Mouse (Mus musculus) lung, embryonic 16.5 days (tissue): ENCODE data around the gene Wdr83. TPM values are rescaled to one million over a fixed set of nuclear protein-coding genes. Genes with fewer than 3 reads are reported as not detected.

Experiments used
- ATAC-seq: fragments of 200-750 bp; cut with Nextera tagmentation; 2 replicates; pipeline ENCODE4 v1.8.0; 2017; ENCODE audit warnings: low read depth, mild to moderate bottlenecking, moderate library complexity
- H3K27ac ChIP-seq: fragments of 300-500 bp; sonication (generic); 2 replicates; pipeline ENCODE4 v1.5.1; 2014; ENCODE audit warnings: mild to moderate bottlenecking, control low read depth, low read length
- H3K27me3 ChIP-seq: fragments of 300-500 bp; sonication (generic); 2 replicates; pipeline ENCODE4 v1.6.1; 2014; ENCODE audit warnings: low read depth, low read length, mixed read lengths; ENCODE audit not compliant: control insufficient read depth, insufficient read depth
- H3K36me3 ChIP-seq: fragments of 300-500 bp; sonication (generic); 2 replicates; pipeline ENCODE4 v1.6.1; 2014; ENCODE audit warnings: low read length; ENCODE audit not compliant: control insufficient read depth, insufficient read depth
- H3K4me1 ChIP-seq: fragments of 300-500 bp; sonication (generic); replicated peaks from 2 replicates; pipeline ENCODE4 v1.6.1; 2014; ENCODE audit warnings: low read length, mixed read lengths; ENCODE audit not compliant: control insufficient read depth, insufficient read depth
- H3K4me2 ChIP-seq: fragments of 300-500 bp; sonication (generic); 2 replicates; pipeline ENCODE4 v1.6.1; 2014; ENCODE audit warnings: low read depth, low read length, control low read depth
- H3K4me3 ChIP-seq: fragments of 300-500 bp; sonication (generic); 2 replicates; pipeline ENCODE4 v1.5.1; 2014; ENCODE audit warnings: mild to moderate bottlenecking, low read length, control low read depth
- H3K9ac ChIP-seq: fragments of 300-500 bp; sonication (generic); 2 replicates; pipeline ENCODE4 v1.6.1; 2014; ENCODE audit warnings: low read length, control low read depth
- H3K9me3 ChIP-seq: fragments of 300-500 bp; sonication (generic); 2 replicates; pipeline ENCODE4 v1.6.1; 2016; ENCODE audit warnings: low read length; ENCODE audit not compliant: control insufficient read depth
- WGBS: fragments of 180-500 bp; shearing (Covaris S2); extraction: QIAGEN DNeasy Blood & Tissue Kit; methylation state at CpG from one replicate; pipeline ENCODE4 v1.1.7; 2014; 5-methylcytosine and 5-hydroxymethylcytosine counted together
- polyA plus RNA-seq: library from polyadenylated mRNA; unstranded; fragments of >200 nt; fragmentation: Nextera tagmentation; extraction: Ambion mirVana; gene quantifications from 2 replicates; pipeline ENCODE4 v1.2.1, GENCODE M21; 2015

Gene Wdr83
- polyA plus RNA-seq, 1 experiment from 2014 or later, result 45.8 TPM

DNA sequence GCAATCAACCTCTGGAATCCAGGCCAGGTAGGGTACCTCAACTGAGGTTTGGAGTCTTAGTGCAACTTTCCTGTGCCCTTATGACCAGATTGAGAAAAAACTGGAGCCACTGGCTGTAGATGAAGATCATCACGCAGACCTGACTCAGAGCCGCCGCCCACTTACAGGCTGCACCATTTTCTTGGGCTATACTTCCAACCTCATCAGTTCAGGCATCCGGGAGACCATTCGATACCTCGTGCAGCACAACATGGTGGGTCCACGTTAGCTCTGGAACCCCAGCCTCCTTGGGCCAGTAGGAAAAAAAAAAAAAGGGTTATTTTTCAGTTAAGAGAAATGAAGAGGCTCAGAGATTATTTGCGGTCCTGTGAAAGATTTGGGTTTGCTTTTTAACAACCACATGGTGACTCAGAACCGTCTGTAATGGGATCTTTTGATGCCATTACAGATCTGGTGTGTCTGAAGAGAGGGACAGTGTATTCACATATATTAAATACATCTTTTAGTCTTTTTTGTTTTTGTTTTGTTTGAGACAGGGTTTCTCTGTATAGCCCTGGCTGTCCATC is 8.7 kb downstream of the Wdr83 start:
- 0 out of 2 replicates have a peak, but pooled peaks have one; percentile 18 for ATAC-seq
- Histone ChIP-seq H3K36me3 (peaks cover 22% of the 10 kb centered on the region), H3K27ac (peak overlapping the region; percentile 98), H3K9me3 (no peaks in the 10 kb centered on the region), H3K27me3 (no peaks in the 10 kb centered on the region), H3K4me1 (peaks cover 12% of the 10 kb centered on the region), H3K4me3 (peak overlapping the region; percentile 99), H3K4me2 (peak overlapping the region; percentile 82), H3K9ac (peak overlapping the region; percentile 95)
- WGBS, result 37% methylated on average over 9 of the region's 9 CpGs

DNA sequence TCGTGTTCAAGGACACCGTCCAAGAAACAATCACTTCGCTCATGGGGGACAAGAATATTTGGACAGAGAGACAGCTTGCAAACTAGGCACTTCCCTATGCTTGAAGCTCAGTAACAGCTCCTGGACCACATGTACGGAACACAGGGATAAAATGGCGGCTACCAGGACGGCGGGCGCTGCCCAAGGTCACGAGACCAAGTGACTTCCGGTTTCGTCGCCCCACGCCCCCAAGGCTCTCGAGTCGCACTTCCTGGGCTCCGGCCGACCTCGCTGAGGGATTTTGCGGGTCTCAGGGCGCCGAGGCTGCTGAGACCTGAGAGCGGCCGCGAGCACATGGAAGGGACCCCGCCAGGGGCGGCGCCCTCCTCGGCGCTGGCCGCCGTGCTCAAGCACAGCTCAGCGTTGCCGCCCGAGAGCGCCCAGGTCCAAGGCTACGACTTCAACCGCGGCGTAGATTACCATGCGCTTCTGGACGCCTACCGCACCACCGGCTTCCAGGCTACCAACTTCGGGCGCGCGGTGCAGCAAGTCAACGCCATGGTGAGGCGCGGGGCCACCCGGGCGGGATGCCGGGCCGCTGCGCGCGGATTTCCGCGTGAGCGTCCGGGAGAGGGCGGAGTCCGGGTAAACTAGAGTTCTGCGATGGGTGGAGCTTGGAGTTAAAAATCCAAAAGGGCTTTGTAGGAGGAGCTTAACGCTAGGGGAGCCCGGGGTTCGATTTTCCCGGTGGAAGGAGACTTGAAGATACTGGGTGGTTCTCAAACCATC is 9.4 kb downstream of the Wdr83 start, which contains the start of gene Dhps:
Gene Dhps, plus strand, starts transcription at position 244 of the 768 bp plus-strand sequence.
- peak; percentile 95 for ATAC-seq
- Histone ChIP-seq H3K4me1 (peaks cover 12% of the 10 kb centered on the region), H3K4me2 (peak within 1 kb of the TSS; percentile 82), H3K4me3 (peak within 1 kb of the TSS; percentile 99), H3K9ac (peak within 1 kb of the TSS; percentile 95), H3K9me3 (no peaks in the 10 kb centered on the region), H3K27ac (peak within 1 kb of the TSS; percentile 98), H3K27me3 (no peaks in the 10 kb centered on the region), H3K36me3 (peaks cover 21% of the 10 kb centered on the region)
- under 1% methylated on average over 68 of the region's 68 CpGs for WGBS

DNA sequence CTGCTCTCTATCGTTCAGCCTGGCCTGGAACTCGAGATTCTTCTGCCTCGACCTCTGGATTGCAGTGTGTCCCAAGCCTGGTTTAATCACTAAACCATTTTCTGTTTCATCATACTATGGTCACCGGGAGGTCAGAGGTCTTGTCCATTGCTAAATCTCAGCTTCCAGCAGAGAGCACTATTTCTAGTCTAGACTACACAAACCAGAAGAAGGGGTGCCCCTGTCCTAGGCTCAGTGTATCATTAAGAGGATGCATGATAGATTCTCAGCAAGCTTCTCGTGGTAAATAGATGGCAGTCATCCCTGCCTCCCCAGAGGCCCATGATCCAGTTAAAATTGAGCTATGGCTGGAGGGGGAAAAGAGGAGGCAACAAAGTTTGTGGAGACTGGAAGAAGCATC is 10.1 kb downstream of the Wdr83 start:
- 64% methylated on average over 5 of the region's 5 CpGs for WGBS
- Histone ChIP-seq H3K4me1 (peaks cover 12% of the 10 kb centered on the region), H3K27me3 (no peaks in the 10 kb centered on the region), H3K4me2 (peak overlapping the region; percentile 82), H3K9ac (peak overlapping the region; percentile 95), H3K9me3 (no peaks in the 10 kb centered on the region), H3K27ac (peak overlapping the region; percentile 98), H3K4me3 (peak overlapping the region; percentile 99), H3K36me3 (peaks cover 15% of the 10 kb centered on the region)
- no peak for ATAC-seq

DNA sequence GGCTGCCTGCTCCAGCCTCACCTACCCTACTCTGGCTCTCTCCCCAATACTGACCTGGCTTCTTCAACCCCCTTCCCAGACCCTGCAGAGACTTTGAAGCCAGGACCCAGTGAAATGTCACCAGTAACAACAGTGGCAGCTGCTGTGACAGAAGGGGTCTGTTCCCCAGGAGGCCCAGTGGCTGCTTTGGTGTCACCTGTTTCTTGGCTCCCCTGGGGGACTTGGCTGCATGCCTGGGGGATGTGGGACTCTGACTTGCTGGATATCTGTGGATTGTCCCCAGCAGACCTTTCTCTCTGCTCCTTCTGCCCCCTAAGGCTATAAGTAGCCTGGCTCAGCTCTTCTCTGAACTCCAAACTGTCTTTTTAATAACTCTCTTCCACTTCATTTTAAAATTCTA is 13.1 kb downstream of the Wdr83 start, which contains the start of gene Gm5741:
Gene Gm5741, minus strand, starts transcription at position 1 of the 400 bp plus-strand sequence.
- H3K9ac ChIP-seq, result no peak within 1 kb of the TSS
- no peaks in the 10 kb centered on the region for H3K9me3 ChIP-seq
- peaks cover 12% of the 10 kb centered on the region for H3K4me1 ChIP-seq
- no peaks in the 10 kb centered on the region for H3K27me3 ChIP-seq
- no peak within 1 kb of the TSS for H3K4me2 ChIP-seq
- no peak for ATAC-seq
- H3K27ac ChIP-seq, result no peak within 1 kb of the TSS
- H3K4me3 ChIP-seq, result no peak within 1 kb of the TSS
- H3K36me3 ChIP-seq, result peaks cover 4% of the 10 kb centered on the region

DNA sequence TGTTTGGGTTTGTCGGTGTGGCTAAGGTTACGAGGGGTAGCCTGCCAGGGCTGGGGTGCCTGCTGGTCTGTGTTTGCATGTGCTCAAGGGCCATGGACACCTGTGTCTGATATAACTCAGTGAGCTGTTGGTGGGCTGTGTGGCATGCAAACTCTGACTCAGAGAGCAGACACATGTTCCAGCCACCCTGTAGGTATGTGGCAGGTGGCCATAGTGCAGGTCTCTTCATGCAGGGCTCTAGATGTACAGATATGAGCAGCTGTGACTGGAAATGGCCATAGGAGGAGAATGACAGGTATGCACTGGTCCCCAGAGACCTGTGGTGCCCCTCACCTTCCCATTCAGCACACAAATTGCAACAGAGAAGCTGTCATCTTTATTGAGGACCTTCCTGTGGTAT is 14.0 kb downstream of the Wdr83 start:
- Histone ChIP-seq H3K9ac (no peak overlapping the region), H3K9me3 (no peaks in the 10 kb centered on the region), H3K4me2 (no peak overlapping the region), H3K4me3 (no peak overlapping the region), H3K27me3 (no peaks in the 10 kb centered on the region), H3K4me1 (peaks cover 8% of the 10 kb centered on the region), H3K36me3 (peaks cover 4% of the 10 kb centered on the region), H3K27ac (no peak overlapping the region)
- WGBS, result 92% methylated on average over 2 of the region's 2 CpGs
- no peak for ATAC-seq

DNA sequence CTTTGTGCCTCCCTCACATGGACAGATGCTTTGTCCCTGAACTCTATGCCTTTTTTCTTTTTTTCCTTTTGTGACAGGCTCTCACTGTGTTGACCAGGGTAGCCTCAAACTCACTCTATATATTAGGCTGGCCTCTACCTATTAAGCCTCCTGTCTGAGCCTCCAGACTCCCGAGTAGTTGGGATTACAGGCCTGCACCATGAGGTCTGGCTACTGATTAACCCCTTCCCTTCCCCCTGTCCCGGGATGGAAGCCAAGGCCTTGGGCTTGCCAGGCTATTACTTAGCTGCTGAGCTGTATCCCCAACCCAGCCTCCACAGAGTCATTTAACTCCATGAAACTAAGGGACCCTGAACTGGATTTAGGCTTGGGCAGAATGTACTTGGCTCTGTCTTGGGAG is 15.9 kb downstream of the Wdr83 start:
- H3K9me3 ChIP-seq, result no peaks in the 10 kb centered on the region
- no peak overlapping the region for H3K9ac ChIP-seq
- H3K36me3 ChIP-seq, result peaks cover 4% of the 10 kb centered on the region
- H3K4me2 ChIP-seq, result no peak overlapping the region
- no peak overlapping the region for H3K27ac ChIP-seq
- WGBS, result 29% methylated on average over 2 of the region's 2 CpGs
- no peak for ATAC-seq
- no peaks in the 10 kb centered on the region for H3K27me3 ChIP-seq
- no peaks in the 10 kb centered on the region; the same call in 1 of the 2 replicates for H3K4me1 ChIP-seq
- H3K4me3 ChIP-seq, result no peak overlapping the region

DNA sequence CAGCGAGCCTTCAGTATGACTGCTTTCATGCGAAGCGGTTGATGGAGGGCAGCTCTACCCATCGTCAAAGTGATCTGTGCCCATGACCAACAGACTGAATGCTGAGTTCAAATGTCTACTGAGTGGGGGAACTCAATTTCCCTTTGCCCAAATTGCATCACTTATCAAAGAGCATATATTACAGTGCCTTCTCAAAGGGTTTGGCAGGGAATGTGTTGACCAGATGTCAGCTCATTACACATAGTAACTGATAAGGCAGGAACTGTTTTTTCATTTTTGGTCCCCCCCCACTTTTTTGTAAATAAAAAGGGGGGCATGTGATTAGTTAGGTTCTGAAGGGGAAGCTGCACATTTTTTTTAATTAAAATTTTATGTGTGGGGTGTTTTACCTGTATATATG is 18.5 kb downstream of the Wdr83 start:
- 94% methylated on average over 4 of the region's 4 CpGs for WGBS

DNA sequence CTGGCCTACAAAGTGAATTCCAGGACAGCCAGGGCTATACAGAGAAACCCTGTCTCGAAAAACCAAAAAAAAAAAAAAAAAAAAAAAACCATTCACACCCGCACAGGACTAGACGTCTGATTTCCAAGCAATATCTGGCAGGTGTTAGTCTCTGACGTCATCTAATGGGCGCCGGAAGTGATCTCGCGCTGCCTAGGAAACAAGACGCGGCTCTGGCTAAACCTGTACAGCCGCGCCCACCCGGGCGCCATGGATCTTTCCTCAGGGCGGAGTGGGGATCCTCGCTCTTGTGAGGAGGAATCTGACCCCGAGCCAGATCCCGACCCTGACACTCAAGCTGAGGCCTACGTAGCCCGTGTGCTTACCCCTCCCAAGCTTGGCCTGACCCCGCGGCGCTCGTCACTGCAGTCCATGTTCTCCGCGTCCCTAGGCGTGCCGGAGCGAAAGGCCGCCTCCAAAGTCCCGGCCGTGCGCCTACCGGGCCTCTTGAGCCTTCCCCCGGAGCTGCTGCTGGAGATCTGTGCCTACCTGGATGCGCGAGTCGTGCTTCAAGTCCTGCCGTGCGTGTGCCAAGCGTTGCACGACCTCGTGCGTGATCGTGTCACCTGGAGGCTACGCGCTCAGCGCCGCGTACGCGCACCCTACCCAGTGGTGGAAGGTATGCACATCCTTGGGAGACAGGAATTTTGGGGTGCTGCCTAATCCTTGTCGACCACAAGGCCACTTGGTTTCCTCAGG is 21.1 kb downstream of the Wdr83 start, which contains the start of gene Fbxw9:
Gene Fbxw9, plus strand, starts transcription at position 177 of the 738 bp plus-strand sequence.
- no peaks in the 10 kb centered on the region for H3K9me3 ChIP-seq
- no peaks in the 10 kb centered on the region for H3K27me3 ChIP-seq
- H3K27ac ChIP-seq, result no peak within 1 kb of the TSS
- ATAC-seq, result peak; percentile 88
- peak within 1 kb of the TSS; percentile 87 for H3K4me2 ChIP-seq
- WGBS, result under 1% methylated on average over 52 of the region's 53 CpGs
- peak within 1 kb of the TSS; percentile 83 for H3K4me3 ChIP-seq
- peak within 1 kb of the TSS; percentile 77 for H3K9ac ChIP-seq
- H3K36me3 ChIP-seq, result peaks cover 14% of the 10 kb centered on the region
- H3K4me1 ChIP-seq, result no peaks in the 10 kb centered on the region; the same call in 1 of the 2 replicates

More for the DNA sequence above, 18.5 kb downstream of the Wdr83 start:
- ATAC-seq, result no peak
- Histone ChIP-seq H3K4me3 (no peak overlapping the region), H3K9ac (no peak overlapping the region), H3K9me3 (no peaks in the 10 kb centered on the region), H3K27ac (no peak overlapping the region), H3K4me1 (no peaks in the 10 kb centered on the region; the same call in 1 of the 2 replicates), H3K27me3 (no peaks in the 10 kb centered on the region), H3K36me3 (peaks cover 4% of the 10 kb centered on the region), H3K4me2 (no peak overlapping the region)

DNA sequence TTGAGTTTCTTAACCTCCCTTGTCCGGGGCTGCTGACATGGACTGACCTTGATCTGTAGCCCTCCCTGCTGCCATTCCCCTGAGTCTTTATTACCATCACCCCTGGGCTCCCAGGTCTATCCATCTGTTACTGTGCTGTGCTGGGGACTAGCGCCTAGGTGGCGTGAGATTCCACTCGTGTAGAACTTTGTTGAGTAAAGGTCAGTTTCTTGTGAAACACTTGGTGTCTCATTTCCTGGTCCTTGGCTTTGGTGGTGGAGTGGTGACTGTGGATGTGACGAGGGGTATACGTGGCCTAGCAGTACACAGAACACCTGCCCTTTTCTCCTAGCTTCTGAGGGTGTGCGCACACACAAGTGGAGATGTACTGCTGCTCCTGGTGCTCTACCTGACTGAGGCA is 23.7 kb downstream of the Wdr83 start:
- H3K9me3 ChIP-seq, result no peaks in the 10 kb centered on the region
- H3K9ac ChIP-seq, result no peak overlapping the region
- no peak for ATAC-seq
- WGBS, result 76% methylated on average over 7 of the region's 7 CpGs
- H3K4me1 ChIP-seq, result no peaks in the 10 kb centered on the region; the same call in 1 of the 2 replicates
- no peak overlapping the region for H3K27ac ChIP-seq
- H3K4me2 ChIP-seq, result no peak overlapping the region
- no peak overlapping the region for H3K4me3 ChIP-seq
- peaks cover 37% of the 10 kb centered on the region for H3K36me3 ChIP-seq
- H3K27me3 ChIP-seq, result no peaks in the 10 kb centered on the region
